Mouse (Mus musculus): ENCODE results near the gene Wfdc18. TPM values are rescaled to one million over a fixed set of nuclear protein-coding genes. Genes with fewer than 3 reads are reported as not detected.

Wfdc18 gene
- total and polyA plus RNA-seq, 3 experiments, result not detected

- TF ChIP-seq E2F4 (IDR thresholded peaks at IDR 0.05; ENCODE audit: borderline replicate concordance, low read depth, low read length) (no peak), MAX (IDR thresholded peaks at IDR 0.05; ENCODE audit: low read length) (no peak), NELFE (IDR thresholded peaks at IDR 0.05; ENCODE audit: low read depth, low read length) (no peak), ZNF384 (IDR thresholded peaks at IDR 0.05; ENCODE audit: low read depth, low read length) (no peak), POLR2A (IDR thresholded peaks at IDR 0.05; ENCODE audit: control insufficient read depth in 1 of 2, insufficient read depth in 1 of 2, low read depth in 1 of 2, low read length in 2 of 2, poor library complexity in 1 of 2) (no peak), TCF12 (IDR thresholded peaks at IDR 0.05; ENCODE audit: low read depth, low read length) (no peak), UBTF (IDR thresholded peaks at IDR 0.05; ENCODE audit: borderline replicate concordance, insufficient read depth, low read depth, low read length) (no peak), ETS1 (IDR thresholded peaks at IDR 0.05; ENCODE audit: low read depth, low read length) (no peak), POLR2AphosphoS5 (IDR thresholded peaks at IDR 0.05; ENCODE audit: borderline replicate concordance, low read depth, low read length) (no peak), MXI1 (IDR thresholded peaks at IDR 0.05; ENCODE audit: low read depth, low read length) (no peak)
- Histone ChIP-seq H3K36me3 (ENCODE audit: control insufficient read depth in 1 of 2, insufficient read depth in 2 of 2, low read length in 2 of 2) (peaks cover 3 to 6% of the 10 kb centered on the region in 2 experiments), H3K79me2 (ENCODE audit: control insufficient read depth, insufficient read depth, low read length, poor library complexity) (peaks cover 13% of the 10 kb centered on the region), H3K9me3 (replicated peaks; ENCODE audit: insufficient read depth, low read length) (no peaks in the 10 kb centered on the region), H3K27me3 (ENCODE audit: control insufficient read depth in 1 of 2, insufficient read depth in 2 of 2, low read length in 2 of 2) (peaks cover 0 to 1% of the 10 kb centered on the region in 2 experiments; a peak in 1 of 4 replicates), H3K4me1 (ENCODE audit: control insufficient read depth in 1 of 2, insufficient read depth in 2 of 2, low read length in 2 of 2) (peaks cover 0 to 6% of the 10 kb centered on the region in 2 experiments; a peak in 1 of 4 replicates), H3K9ac (ENCODE audit: control insufficient read depth, low read depth, low read length, poor library complexity, severe bottlenecking) (peak overlapping the region; percentile 88), H3K4me3 (ENCODE audit: control insufficient read depth in 1 of 2, insufficient read depth in 1 of 2, low read depth in 2 of 2, low read length in 2 of 2) (peak overlapping the region; percentile 72 to 96), H3K27ac (ENCODE audit: control insufficient read depth, low read depth, low read length) (peak overlapping the region; percentile 75)
- DNase-seq (ENCODE audit: low read depth, low spot score), result no peak
Measured at GRCm38 (mm10) chr11:83754227-83754626, 45.4 kb downstream of the Wfdc18 start.

Other genes starting within 250 kb of the Wfdc18 start
- gene Mmp28, start 245.9 kb upstream of the Wfdc18 start, total RNA-seq (2012; rRNA removed), result not detected in 2 replicates
- gene Mmp28, start 245.9 kb upstream of the Wfdc18 start, polyA plus RNA-seq (2012; ENCODE audit: insufficient read depth in 1 of 2, insufficient read length in 2 of 2, low read depth in 1 of 2, low replicate concordance in 2 of 2, missing spikeins in 1 of 2), result under 1 TPM in 1 of 2 experiments, not detected in 1; 0.03 TPM
- 31.8 and 51.2 TPM in 2 replicates for gene Taf15, start 235.9 kb upstream of the Wfdc18 start, total RNA-seq (2012; rRNA removed)
- gene Taf15, start 235.9 kb upstream of the Wfdc18 start, polyA plus RNA-seq (2012; ENCODE audit: insufficient read depth in 1 of 2, insufficient read length in 2 of 2, low read depth in 1 of 2, low replicate concordance in 2 of 2, missing spikeins in 1 of 2), result 100 to 1,000 TPM in 1 of 2 experiments, not detected in 1; 236 TPM
- not detected in 2 replicates for gene Heatr9, start 186.8 kb upstream of the Wfdc18 start, total RNA-seq (2012; rRNA removed)
- gene Heatr9, start 186.8 kb upstream of the Wfdc18 start, polyA plus RNA-seq (2012; ENCODE audit: insufficient read depth in 1 of 2, insufficient read length in 2 of 2, low read depth in 1 of 2, low replicate concordance in 2 of 2, missing spikeins in 1 of 2), result not detected
- gene Ccl5, start 178.5 kb upstream of the Wfdc18 start, total RNA-seq (2012; rRNA removed), result not detected in 2 replicates
- gene Ccl5, start 178.5 kb upstream of the Wfdc18 start, polyA plus RNA-seq (2012; ENCODE audit: insufficient read depth in 1 of 2, insufficient read length in 2 of 2, low read depth in 1 of 2, low replicate concordance in 2 of 2, missing spikeins in 1 of 2), result under 1 TPM in 1 of 2 experiments, not detected in 1; 0.56 TPM
- 0.33 and 0.62 TPM in 2 replicates for gene Ccl9, start 130.4 kb upstream of the Wfdc18 start, total RNA-seq (2012; rRNA removed)
- 1 to 10 TPM in 1 of 2 experiments, not detected in 1; 1.7 TPM for gene Ccl9, start 130.4 kb upstream of the Wfdc18 start, polyA plus RNA-seq (2012; ENCODE audit: insufficient read depth in 1 of 2, insufficient read length in 2 of 2, low read depth in 1 of 2, low replicate concordance in 2 of 2, missing spikeins in 1 of 2)
- gene Ccl6, start 115.9 kb upstream of the Wfdc18 start, total RNA-seq (2012; rRNA removed), result not detected in 2 replicates
- gene Ccl6, start 115.9 kb upstream of the Wfdc18 start, polyA plus RNA-seq (2012; ENCODE audit: insufficient read depth in 1 of 2, insufficient read length in 2 of 2, low read depth in 1 of 2, low replicate concordance in 2 of 2, missing spikeins in 1 of 2), result not detected
- gene Rpl9-ps1, start 63.4 kb upstream of the Wfdc18 start, total RNA-seq (2012; rRNA removed), result not detected in 2 replicates
- gene Rpl9-ps1, start 63.4 kb upstream of the Wfdc18 start, polyA plus RNA-seq (2012; ENCODE audit: insufficient read depth in 1 of 2, insufficient read length in 2 of 2, low read depth in 1 of 2, low replicate concordance in 2 of 2, missing spikeins in 1 of 2), result under 1 TPM in 1 of 2 experiments, not detected in 1; 0.26 TPM
- not detected in 2 replicates for gene Ccl3, start 59.7 kb upstream of the Wfdc18 start, total RNA-seq (2012; rRNA removed)
- not detected for gene Ccl3, start 59.7 kb upstream of the Wfdc18 start, polyA plus RNA-seq (2012; ENCODE audit: insufficient read depth in 1 of 2, insufficient read length in 2 of 2, low read depth in 1 of 2, low replicate concordance in 2 of 2, missing spikeins in 1 of 2)
- not detected in 2 replicates for gene Ccl4, start 46.4 kb upstream of the Wfdc18 start, total RNA-seq (2012; rRNA removed)
- not detected for gene Ccl4, start 46.4 kb upstream of the Wfdc18 start, polyA plus RNA-seq (2012; ENCODE audit: insufficient read depth in 1 of 2, insufficient read length in 2 of 2, low read depth in 1 of 2, low replicate concordance in 2 of 2, missing spikeins in 1 of 2)
- gene Wfdc17, start 5.0 kb upstream of the Wfdc18 start, total RNA-seq (2012; rRNA removed), result not detected in 2 replicates
- not detected for gene Wfdc17, start 5.0 kb upstream of the Wfdc18 start, polyA plus RNA-seq (2012; ENCODE audit: insufficient read depth in 1 of 2, insufficient read length in 2 of 2, low read depth in 1 of 2, low replicate concordance in 2 of 2, missing spikeins in 1 of 2)
- not detected in 2 replicates for gene Wfdc21, start 37.9 kb downstream of the Wfdc18 start, total RNA-seq (2012; rRNA removed)
- gene Wfdc21, start 37.9 kb downstream of the Wfdc18 start, polyA plus RNA-seq (2012; ENCODE audit: insufficient read depth in 1 of 2, insufficient read length in 2 of 2, low read depth in 1 of 2, low replicate concordance in 2 of 2, missing spikeins in 1 of 2), result not detected
- gene Heatr6, start 44.7 kb downstream of the Wfdc18 start, total RNA-seq (2012; rRNA removed), result 17.3 and 17.7 TPM in 2 replicates
- 10 to 100 TPM in 1 of 2 experiments, not detected in 1; 21.2 TPM for gene Heatr6, start 44.7 kb downstream of the Wfdc18 start, polyA plus RNA-seq (2012; ENCODE audit: insufficient read depth in 1 of 2, insufficient read length in 2 of 2, low read depth in 1 of 2, low replicate concordance in 2 of 2, missing spikeins in 1 of 2)
- gene Hnf1b, start 141.0 kb downstream of the Wfdc18 start, total RNA-seq (2012; rRNA removed), result not detected in 2 replicates
- not detected for gene Hnf1b, start 141.0 kb downstream of the Wfdc18 start, polyA plus RNA-seq (2012; ENCODE audit: insufficient read depth in 1 of 2, insufficient read length in 2 of 2, low read depth in 1 of 2, low replicate concordance in 2 of 2, missing spikeins in 1 of 2)
- gene Ddx52, start 233.0 kb downstream of the Wfdc18 start, total RNA-seq (2012; rRNA removed), result 57.0 and 58.6 TPM in 2 replicates
- gene Ddx52, start 233.0 kb downstream of the Wfdc18 start, polyA plus RNA-seq (2012; ENCODE audit: insufficient read depth in 1 of 2, insufficient read length in 2 of 2, low read depth in 1 of 2, low replicate concordance in 2 of 2, missing spikeins in 1 of 2), result 10 to 100 TPM in 1 of 2 experiments, not detected in 1; 48.2 TPM

Data from MEL (cell line).